Mouse (Mus musculus): Measurements from ENCODE around the gene Gm4981.
"Not testable (repeated sequence)": the region's sequence is repeated elsewhere in the genome, so short reads cannot be mapped to it uniquely, and the experiment has no call there.

Gene Gm4981

GRCm38 (mm10) chr10:58223972-58224805 is 12.3 kb downstream of the Gm4981 start:
- not testable (repeated sequence) for DNase-seq (ENCODE audit: extremely low spot score, low read depth, low spot score)

- not testable (repeated sequence) for DNase-seq (ENCODE audit: extremely low spot score, low read depth, low spot score)
Observed at GRCm38 (mm10) chr10:58223161-58223560, 13.3 kb downstream of the Gm4981 start.

- DNase-seq (ENCODE audit: extremely low spot score, low read depth, low spot score): not testable (repeated sequence)
Observed at GRCm38 (mm10) chr10:58221571-58221970, 14.9 kb downstream of the Gm4981 start.

GRCm38 (mm10) chr10:58220726-58221125 is 15.8 kb downstream of the Gm4981 start:
- DNase-seq (ENCODE audit: extremely low spot score, low read depth, low spot score): no peak

- DNase-seq (ENCODE audit: extremely low spot score, low read depth, low spot score): no peak
Observed at GRCm38 (mm10) chr10:58217366-58217765, 19.1 kb downstream of the Gm4981 start.

- DNase-seq (ENCODE audit: extremely low spot score, low read depth, low spot score): no peak
Observed at GRCm38 (mm10) chr10:58215353-58215752, 21.1 kb downstream of the Gm4981 start.

GRCm38 (mm10) chr10:58214934-58215333 is 21.6 kb downstream of the Gm4981 start:
- no peak for DNase-seq (ENCODE audit: extremely low spot score, low read depth, low spot score)

- no peak for DNase-seq (ENCODE audit: extremely low spot score, low read depth, low spot score)
Observed at GRCm38 (mm10) chr10:58214497-58214896, 22.0 kb downstream of the Gm4981 start.

- DNase-seq (ENCODE audit: extremely low spot score, low read depth, low spot score): no peak
Observed at GRCm38 (mm10) chr10:58212230-58212629, 24.3 kb downstream of the Gm4981 start.

- no peak for DNase-seq (ENCODE audit: extremely low spot score, low read depth, low spot score)
Observed at GRCm38 (mm10) chr10:58211213-58211612, 25.3 kb downstream of the Gm4981 start.

- DNase-seq (ENCODE audit: extremely low spot score, low read depth, low spot score): no peak
Observed at GRCm38 (mm10) chr10:58210514-58210913, 26.0 kb downstream of the Gm4981 start.

- DNase-seq (ENCODE audit: extremely low spot score, low read depth, low spot score): no peak
Observed at GRCm38 (mm10) chr10:58209710-58210467, 26.6 kb downstream of the Gm4981 start.

GRCm38 (mm10) chr10:58206639-58207404 is 29.7 kb downstream of the Gm4981 start:
- DNase-seq (ENCODE audit: extremely low spot score, low read depth, low spot score): no peak

- DNase-seq (ENCODE audit: extremely low spot score, low read depth, low spot score): no peak
Observed at GRCm38 (mm10) chr10:58205986-58206385, 30.5 kb downstream of the Gm4981 start.

Data from hindlimb bud, embryonic 11.5 days (tissue).